Mouse (Mus musculus): ENCODE measurements around the gene Cycs.

DNA sequence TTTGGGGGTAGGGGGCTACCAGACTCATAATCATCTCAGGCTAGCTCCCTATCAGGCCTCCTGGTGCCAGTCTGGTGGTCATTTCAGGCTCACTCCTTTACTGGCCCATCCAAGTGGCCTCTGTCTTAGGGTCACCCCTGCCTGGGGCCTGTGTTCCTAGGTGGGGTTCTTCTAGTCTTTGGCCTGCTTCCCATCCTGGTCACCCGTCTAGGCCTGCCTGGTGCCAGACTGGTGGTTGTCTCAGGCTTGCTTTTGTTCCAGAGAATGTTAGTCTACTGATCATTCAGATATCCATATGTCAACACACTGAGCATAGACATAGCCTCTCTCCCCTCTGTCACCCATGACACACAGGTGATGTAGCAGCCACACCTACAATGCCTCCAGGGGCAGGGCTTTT lies 26.7 kb downstream of the Cycs start:
- no peak for TF ChIP-seq CTCF (conservative IDR thresholded peaks at IDR 0.05; ENCODE audit: insufficient read depth, insufficient read length, low read depth, low read length)
- TF ChIP-seq POLR2A (IDR thresholded peaks at IDR 0.05; ENCODE audit: low read depth, low read length): no peak

Data from kidney, adult 2 months (tissue).